Mouse (Mus musculus) lung, adult 2 months (tissue): ENCODE measurements around the gene Galntl6. TPM values are rescaled to one million over a fixed set of nuclear protein-coding genes. Genes with fewer than 3 reads are reported as not detected.

ENCODE experiments used
- DNase-seq: peaks from one replicate; pipeline ENCODE4 v3.0.0; 2022
- H3K4me1 ChIP-seq: fragments of 200-500 bp; 2 replicates; pipeline ENCODE4 v1.6.1; 2011; ENCODE audit warnings: low read length; ENCODE audit not compliant: control insufficient read depth, insufficient read depth
- H3K4me3 ChIP-seq: fragments of 200-500 bp; replicated peaks from 2 replicates; pipeline ENCODE3; 2011; ENCODE audit warnings: low read depth, mild to moderate bottlenecking, control low read depth, low read length; ENCODE audit errors: extremely low read depth
- CTCF ChIP-seq: fragments of 200-500 bp; IDR thresholded peaks from 2 replicates; pipeline ENCODE4 v1.5.1; 2011; ENCODE audit warnings: mild to moderate bottlenecking, low read length, control low read depth; ENCODE audit not compliant: insufficient read depth
- POLR2A ChIP-seq: fragments of 200-500 bp; IDR thresholded peaks from 2 replicates; pipeline ENCODE4 v1.6.1; 2011; ENCODE audit warnings: low read depth, mild to moderate bottlenecking, control low read depth, low read length, borderline replicate concordance; ENCODE audit errors: extremely low read depth
- WGBS: fragments of 180-500 bp; shearing (Covaris S2); methylation state at CpG from one replicate; pipeline ENCODE4 v1.1.7; 2018; 5-methylcytosine and 5-hydroxymethylcytosine counted together
- polyA plus RNA-seq: library from polyadenylated mRNA; depleted of rRNA; stranded (reverse); fragments of >200 nt; gene quantifications from 2 replicates; pipeline ENCODE4 v1.2.3, GENCODE M21; 2012

The Galntl6 gene
- polyA plus RNA-seq, 1 experiment = 0.09 TPM

GRCm38 (mm10) chr8:57843461-57843860 is 1069.0 kb downstream of the Galntl6 start:
- TF ChIP-seq POLR2A (no peak), CTCF (no peak)
- Histone ChIP-seq H3K4me3 (no peak overlapping the region), H3K4me1 (no peaks in the 10 kb centered on the region)
- WGBS = 38% methylated on average over 5 of the region's 5 CpGs
- DNase-seq = no peak

GRCm38 (mm10) chr8:57842462-57843391 is 1069.7 kb downstream of the Galntl6 start:
- TF ChIP-seq CTCF (no peak), POLR2A (no peak)
- no peak for DNase-seq
- WGBS = 58% methylated on average over 13 of the region's 13 CpGs
- Histone ChIP-seq H3K4me3 (no peak overlapping the region), H3K4me1 (no peaks in the 10 kb centered on the region)

- no peak overlapping the region for H3K4me3 ChIP-seq
- no peaks in the 10 kb centered on the region for H3K4me1 ChIP-seq
- no peak for DNase-seq
- no peak for TF ChIP-seq POLR2A
- no peak for TF ChIP-seq CTCF
- 53% methylated on average over 4 of the region's 4 CpGs for WGBS
Measured at GRCm38 (mm10) chr8:57841446-57841845, 1071.0 kb downstream of the Galntl6 start.

GRCm38 (mm10) chr8:57837384-57837783 is 1075.1 kb downstream of the Galntl6 start:
- TF ChIP-seq CTCF (no peak), POLR2A (no peak)
- Histone ChIP-seq H3K4me1 (no peaks in the 10 kb centered on the region), H3K4me3 (no peak overlapping the region)
- DNase-seq = no peak
- WGBS = 63% methylated on average over 8 of the region's 8 CpGs

GRCm38 (mm10) chr8:57836981-57837380 is 1075.5 kb downstream of the Galntl6 start:
- 47% methylated on average over 11 of the region's 11 CpGs for WGBS
- Histone ChIP-seq H3K4me3 (no peak overlapping the region), H3K4me1 (no peaks in the 10 kb centered on the region)
- TF ChIP-seq POLR2A (no peak), CTCF (no peak)
- DNase-seq = no peak

GRCm38 (mm10) chr8:57836201-57836883 is 1076.1 kb downstream of the Galntl6 start:
- WGBS = 88% methylated on average over 15 of the region's 15 CpGs
- TF ChIP-seq CTCF (no peak), POLR2A (no peak)
- no peak overlapping the region for H3K4me3 ChIP-seq
- no peaks in the 10 kb centered on the region for H3K4me1 ChIP-seq
- DNase-seq = no peak

GRCm38 (mm10) chr8:57823151-57823550 is 1089.3 kb downstream of the Galntl6 start:
- H3K4me1 ChIP-seq = no peaks in the 10 kb centered on the region
- no peak for DNase-seq
- no peak overlapping the region for H3K4me3 ChIP-seq
- whole genome bisulfite sequencing = 42% methylated on average over 7 of the region's 7 CpGs
- no peak for TF ChIP-seq POLR2A
- TF ChIP-seq CTCF = no peak

GRCm38 (mm10) chr8:57816034-57816433 is 1096.4 kb downstream of the Galntl6 start:
- no peak for DNase-seq
- H3K4me1 ChIP-seq = no peaks in the 10 kb centered on the region
- TF ChIP-seq CTCF (no peak), POLR2A (no peak)
- no peak overlapping the region for H3K4me3 ChIP-seq
- 69% methylated on average over 7 of the region's 7 CpGs for WGBS

GRCm38 (mm10) chr8:57807060-57807459 is 1105.4 kb downstream of the Galntl6 start:
- TF ChIP-seq CTCF = no peak
- no peak for TF ChIP-seq POLR2A
- 49% methylated on average over 4 of the region's 4 CpGs for WGBS
- no peak for DNase-seq

GRCm38 (mm10) chr8:57805094-57805493 is 1107.3 kb downstream of the Galntl6 start:
- TF ChIP-seq POLR2A = no peak
- TF ChIP-seq CTCF = no peak
- H3K4me1 ChIP-seq = no peaks in the 10 kb centered on the region; the same call in 1 of the 2 replicates
- no peak for DNase-seq
- WGBS = 74% methylated on average over 4 of the region's 4 CpGs
- no peak overlapping the region for H3K4me3 ChIP-seq

More at GRCm38 (mm10) chr8:57807060-57807459, 1105.4 kb downstream of the Galntl6 start:
- H3K4me3 ChIP-seq = no peak overlapping the region
- no peaks in the 10 kb centered on the region for H3K4me1 ChIP-seq
